Mouse (Mus musculus) CD4-positive, CD25-positive, alpha-beta regulatory T cell, adult 4 months (primary cell): ENCODE measurements at regions not wholly inside any gene's neighbourhood (a gene's known extent, or its start where the extent isn't known, plus 50 kb on each side); places are given as distances from the start of the nearest gene placed in this dataset.

Source experiments
- ATAC-seq: one replicate; pipeline ENCODE4 v1.8.0; 2017

DNA sequence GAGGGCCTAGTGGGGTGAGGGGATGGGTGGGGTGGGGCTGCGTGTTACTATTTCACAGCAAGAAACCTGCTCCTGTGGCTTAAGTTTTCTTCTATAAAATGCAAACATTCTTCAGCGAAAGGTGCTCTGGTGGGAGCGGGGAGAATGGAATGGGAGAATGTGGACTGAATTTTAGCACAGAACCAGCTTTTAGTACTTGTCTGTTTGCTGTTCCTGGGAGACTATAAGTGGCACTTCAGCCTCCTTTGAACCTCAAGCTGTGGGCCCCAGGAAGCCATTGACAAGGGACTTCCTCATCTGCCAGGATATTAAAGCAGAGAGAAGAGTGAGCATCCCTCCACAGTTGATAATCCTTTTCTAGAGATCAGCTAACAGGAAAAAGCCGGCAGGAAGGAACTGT lies 580.2 kb downstream of the Zfp706 start:
- ATAC-seq = no peak

DNA sequence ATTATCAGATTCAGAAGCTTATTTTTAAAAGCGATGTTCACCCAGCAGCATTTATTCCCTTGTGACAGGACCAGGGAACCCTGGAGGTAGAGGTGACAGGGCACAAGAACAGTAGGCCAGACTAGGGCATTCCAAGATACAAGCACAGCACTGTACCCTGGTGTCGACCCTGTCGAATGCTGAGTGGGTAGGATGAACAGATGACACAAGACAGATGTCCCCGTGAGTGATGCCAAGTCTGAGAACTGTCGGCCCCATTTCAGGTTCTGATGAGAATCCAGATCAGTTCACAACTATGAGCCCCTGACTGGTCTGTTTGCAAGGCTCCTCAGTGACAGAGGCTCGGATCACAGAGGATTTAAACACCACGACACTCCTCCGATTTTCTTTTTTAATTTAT lies 581.7 kb downstream of the Zfp706 start:
- no peak for ATAC-seq

DNA sequence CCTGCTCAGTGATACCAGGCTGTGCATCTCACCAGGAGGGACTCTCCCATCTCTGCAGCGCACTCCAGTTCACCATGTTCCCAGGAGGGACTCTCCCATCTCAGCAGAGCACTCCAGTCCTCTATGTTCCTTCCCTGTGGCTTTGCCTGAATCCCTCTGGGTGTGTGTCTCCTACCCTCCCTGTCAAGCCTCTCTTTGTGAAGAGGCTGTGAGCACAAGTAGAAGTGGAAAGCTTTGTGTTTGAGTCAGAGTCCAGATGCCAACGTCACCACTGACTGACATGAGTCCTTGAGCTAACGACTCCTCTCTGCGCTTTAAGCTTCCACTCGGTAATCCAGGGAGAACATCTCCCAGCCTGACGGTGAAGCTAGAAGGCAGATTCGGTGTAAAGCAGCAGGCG lies 583.5 kb downstream of the Zfp706 start:
- ATAC-seq = no peak

DNA sequence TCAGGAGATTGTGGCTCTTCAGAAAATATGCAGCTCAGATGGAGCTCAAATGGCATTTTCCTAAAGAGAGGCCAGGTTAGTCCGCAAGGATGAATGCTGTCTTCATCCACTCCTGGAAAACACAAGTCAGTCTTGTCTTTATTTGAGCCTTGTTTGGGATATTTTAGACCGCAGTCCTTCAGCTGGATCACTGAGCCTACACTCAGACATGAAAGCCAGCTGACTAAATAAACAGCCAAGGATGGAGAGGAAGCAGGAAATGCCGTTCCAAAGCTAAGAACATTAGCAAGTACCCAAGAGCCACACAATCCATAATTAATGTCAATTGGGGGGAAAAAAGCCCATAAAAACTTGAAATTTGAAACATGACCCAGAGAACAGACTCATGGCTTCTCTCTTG lies 584.8 kb downstream of the Zfp706 start:
- ATAC-seq = no peak

DNA sequence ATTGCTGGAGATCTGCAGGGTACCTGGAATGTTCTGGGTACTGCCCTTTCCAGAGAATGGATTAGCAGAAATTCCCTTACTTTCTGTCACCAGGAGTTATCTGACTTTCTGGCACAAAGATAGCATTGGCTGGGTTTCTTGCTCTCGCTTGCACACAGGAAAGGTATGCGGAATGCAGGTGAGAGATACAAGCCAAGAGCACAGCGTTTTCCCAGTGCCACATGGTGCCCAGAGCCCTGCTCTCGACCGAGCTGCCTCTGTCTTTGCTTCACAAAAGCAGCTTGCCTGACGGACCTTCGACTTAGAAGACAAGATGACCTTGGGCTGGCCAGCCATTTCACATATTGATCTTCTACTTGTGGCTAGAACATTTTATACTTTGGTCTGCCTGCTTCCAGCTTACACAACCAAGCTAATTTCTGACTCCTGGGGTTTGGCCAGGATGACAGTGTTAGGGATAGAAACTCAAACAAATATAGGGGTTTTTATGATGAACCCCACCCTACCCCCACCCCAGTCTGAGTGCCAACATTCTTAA lies 587.6 kb downstream of the Zfp706 start:
- ATAC-seq = no peak

DNA sequence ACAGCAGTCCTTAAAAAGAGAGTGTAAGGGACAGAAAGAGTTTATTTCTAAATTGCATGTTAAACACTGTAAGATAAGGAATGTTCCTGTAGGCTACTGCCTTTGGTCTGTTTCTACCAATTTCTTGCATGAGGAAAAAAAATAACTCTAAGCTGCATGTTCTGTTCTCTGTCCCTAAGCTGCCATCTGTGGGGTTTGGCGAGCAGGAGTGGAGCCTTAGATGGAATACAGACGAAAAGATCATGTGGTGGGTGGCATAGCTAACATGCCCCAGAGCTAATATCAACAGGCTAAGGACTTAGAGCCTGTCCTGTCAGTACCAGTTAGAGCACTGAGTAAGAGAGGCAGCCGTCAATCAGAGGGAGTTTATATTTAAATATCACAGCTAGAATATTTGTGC lies 590.1 kb downstream of the Zfp706 start:
- ATAC-seq = no peak

DNA sequence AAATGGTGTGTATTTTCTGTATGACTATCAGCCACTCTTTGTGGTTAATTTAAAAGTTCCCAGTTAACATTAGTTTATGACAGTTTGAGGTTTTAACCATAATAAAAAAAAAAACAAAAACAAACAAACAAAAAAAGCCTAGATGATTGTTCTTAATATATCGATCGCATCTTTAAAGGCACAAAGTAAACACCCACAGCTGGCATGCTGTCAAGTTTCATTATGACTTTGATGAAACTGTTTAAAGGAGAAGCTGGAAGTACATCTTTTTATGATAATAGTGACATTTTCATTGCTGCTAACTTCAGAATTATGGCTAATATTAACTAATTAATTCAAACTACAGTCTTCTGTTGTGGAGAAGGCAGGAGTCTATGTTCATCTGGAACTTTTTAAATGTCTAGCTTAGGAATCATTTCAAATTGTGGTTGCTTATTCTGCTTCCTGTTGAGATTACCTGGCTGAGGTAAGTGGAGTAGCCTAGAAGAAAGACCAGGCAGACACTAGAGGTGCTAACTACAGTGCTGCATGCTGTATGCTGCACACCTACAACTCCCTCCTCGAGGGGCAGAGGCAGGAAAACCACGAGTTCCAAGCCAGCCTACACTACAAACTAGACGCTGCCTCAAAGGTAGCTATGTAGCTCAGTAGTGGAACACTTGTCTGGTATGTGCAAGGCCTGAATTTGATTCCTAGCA lies 591.9 kb downstream of the Zfp706 start:
- ATAC-seq = peak; percentile 82

DNA sequence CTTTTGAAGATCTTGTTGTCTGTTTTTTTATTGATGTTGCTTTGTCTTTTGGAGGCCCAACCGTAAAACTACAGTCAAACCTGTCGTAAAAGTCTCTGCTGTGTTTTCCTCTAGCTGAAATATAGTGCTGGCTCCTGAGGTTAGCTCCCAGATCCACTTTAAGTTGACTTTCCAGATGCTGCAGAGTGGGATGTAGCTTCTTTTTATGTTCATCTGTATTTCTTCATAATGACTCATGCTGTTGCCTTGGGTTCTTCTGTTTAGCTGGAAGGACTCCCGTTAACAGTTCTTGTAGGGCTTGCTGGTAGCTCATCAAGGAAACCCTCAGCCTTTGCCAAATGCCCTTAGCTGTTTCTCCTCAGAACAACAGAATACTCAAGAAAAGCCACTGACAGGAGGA lies 595.6 kb downstream of the Zfp706 start:
- ATAC-seq = no peak

DNA sequence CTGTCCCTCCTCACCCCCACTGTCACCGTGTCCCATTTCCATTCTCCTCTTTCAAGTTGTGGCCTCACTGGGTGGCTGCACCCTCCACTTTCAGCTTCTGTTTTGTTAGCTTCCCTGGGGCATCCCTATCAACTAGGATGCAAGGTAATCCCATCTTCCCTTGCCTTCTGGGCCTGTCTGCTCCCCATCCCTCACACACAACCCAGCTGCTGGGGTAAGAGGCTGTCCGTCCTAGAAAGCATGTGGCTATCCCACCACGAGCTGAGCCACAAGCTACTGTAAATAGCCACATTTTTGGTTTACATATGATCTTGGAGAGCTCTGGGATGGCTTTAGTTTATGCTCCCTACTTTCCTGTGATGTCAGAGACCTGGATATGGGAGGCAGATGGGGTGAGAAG lies 602.1 kb downstream of the Zfp706 start:
- ATAC-seq = no peak

DNA sequence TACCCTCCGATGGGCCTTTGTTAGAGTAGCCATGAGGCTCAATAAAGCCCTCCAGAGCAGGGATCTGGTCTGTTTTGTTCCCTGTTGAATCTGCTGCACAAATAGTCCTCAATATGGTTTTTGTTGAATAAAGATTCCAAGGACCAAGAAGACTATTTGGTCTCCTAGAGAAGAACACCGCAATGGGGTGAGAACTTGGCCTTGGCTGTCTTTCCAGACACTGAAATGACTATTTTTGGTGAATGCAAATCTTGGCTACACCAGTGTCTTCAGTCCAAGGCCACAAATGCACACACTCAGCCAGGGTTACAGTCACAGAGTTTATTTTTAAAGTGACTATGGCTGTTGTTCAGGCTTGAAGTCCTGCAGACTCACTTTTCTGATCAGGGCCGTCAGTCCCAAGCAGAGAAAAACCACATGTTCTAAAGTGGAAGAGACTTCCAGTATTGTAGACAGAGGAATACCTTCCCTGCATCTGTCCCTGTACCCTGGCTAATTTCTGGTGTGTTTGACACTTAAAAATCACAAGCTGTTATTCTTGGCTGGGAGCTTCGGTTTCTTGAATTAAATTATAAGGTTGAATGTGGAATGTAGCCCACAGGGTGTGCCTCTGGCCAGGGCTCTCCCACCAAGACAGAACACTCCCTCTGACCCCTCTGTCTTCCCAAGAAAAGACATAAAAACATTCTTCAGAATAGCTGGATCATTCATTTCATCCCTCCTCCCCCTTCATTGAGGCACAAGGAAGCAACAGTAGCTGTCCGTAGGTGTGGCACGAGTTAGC lies 604.0 kb downstream of the Zfp706 start:
- no peak for ATAC-seq

DNA sequence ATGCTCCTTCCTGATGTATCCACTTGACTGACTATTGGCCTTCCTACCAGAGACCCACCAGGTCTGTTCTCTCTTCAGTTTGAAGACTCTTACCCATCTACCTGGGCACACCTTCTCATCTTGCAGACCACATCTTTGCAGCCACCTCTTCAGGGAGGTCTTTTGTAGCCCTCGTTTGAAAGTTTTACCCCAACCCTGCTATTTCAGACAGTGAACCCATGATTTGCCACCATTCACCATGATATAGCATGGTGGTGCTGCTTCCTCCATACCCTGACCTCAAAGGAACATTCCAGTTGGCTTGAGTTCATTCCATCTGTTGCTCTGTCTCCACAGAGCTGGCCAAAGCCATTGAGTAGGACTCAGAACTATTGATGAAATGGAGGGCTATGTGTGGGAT lies 605.5 kb downstream of the Zfp706 start:
- no peak for ATAC-seq

DNA sequence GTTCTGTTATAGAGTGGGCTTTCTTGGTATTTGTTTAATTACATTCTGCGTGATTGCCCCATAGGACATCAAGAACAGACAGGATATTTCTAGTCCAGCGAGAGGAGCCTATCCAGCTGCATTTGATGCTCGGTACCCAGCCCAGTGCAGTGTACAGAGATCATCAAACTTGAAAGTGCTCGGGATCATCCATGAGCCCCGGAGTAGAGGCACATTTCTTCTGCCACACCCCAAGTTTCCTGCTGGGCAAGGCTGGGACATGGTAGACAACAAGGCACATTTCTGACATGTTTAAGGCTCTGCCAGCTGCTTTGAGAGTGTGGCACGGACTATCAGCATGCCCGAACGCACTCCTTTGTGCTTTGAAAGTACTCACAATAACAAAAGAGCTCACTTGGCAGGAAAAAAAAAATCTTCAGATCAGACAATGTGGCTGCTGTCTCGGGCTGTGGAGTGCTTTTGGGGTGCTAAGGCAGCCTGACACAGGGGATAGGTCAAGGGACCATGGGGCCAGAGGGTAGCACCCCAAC lies 607.2 kb downstream of the Zfp706 start:
- ATAC-seq = no peak

DNA sequence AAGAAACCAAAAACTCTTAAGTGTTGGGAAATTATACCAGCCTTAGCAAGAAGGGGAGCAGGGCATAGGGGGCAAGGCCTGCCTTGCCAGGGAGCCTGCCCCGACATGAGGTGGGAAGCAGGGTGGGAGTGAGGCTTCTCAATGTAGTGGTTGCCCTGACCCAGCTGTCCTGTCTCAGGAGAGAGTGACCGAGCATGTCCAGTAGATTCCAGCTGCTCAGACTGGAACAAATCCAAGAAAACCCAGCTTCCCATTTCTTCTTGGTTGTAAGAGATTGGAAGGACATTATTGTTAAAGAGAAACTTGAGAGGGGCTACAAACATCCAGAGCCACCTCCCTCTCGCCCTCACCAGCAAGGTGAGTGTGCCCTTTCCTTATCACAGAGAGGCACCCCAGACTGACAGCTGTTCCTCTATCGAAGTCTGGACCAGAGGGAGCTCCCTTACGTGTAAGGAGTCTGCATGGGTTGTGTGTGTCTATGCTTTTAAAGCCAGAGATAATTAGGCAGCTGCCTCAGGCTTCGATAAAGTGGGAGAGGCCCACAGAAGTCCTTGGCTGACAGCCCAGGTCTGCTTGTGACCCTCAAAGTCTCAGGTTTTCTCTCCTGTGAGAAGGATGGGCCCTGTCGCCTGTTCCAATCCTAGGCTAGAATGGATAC lies 608.1 kb downstream of the Zfp706 start:
- no peak for ATAC-seq

DNA sequence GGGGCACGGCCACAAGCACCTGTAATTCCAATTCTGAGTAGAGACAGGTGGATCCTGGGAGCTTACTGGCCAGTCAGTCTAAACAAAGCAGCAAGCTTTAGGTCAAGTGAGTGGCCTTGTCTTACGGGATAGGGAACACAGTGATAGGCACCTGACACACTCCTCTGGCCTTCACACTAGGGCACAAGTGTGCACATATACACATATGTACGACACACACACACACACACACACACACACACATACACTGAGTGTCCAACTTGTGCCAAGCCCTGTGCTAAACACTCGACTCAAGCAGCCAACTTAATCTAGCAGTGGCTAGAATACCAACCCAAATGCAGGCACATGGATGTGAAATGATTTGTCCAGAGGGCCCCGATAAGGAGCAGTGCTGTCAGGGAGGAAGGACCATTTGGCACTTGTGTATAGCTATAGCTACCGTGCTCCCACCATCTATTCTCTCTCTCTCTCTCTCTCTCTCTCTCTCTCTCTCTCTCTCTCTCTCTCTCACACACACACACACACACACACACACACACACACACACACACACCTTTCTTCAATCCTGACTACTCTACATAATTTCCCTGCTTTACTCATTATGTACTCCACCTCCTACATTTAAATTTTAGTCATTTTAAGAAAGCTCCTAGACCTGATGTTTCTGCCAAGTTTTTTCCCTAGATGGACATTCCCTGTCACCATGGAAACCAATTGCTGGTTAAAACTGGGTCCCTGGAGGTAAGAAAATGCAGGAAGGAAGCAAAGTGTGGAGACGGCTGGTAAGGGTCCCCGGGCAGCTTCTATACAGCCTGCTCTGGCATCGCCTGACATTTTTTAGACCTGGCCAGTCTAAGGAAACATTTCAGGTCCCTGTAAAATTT lies 609.2 kb downstream of the Zfp706 start:
- no peak for ATAC-seq

DNA sequence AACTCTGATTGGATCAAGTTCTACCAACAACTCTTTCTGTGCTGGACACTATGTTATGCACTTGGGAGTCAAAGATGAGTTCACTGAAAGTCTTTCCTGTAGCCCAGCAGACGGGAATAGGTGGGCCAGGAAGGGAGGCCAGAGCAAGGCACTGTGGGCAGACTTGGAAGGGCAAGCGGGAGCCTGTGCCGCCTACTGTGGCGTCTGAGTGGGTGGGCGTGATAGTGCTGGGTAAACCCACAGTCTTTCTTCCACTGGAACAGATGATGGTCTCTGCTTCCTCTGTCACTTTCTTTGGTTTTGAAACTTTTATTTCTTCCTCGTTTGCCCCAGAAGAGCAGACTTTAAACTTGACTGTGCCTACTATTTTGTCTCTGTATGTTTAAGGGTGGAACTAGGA lies 610.8 kb downstream of the Zfp706 start:
- peak; percentile 14 for ATAC-seq

DNA sequence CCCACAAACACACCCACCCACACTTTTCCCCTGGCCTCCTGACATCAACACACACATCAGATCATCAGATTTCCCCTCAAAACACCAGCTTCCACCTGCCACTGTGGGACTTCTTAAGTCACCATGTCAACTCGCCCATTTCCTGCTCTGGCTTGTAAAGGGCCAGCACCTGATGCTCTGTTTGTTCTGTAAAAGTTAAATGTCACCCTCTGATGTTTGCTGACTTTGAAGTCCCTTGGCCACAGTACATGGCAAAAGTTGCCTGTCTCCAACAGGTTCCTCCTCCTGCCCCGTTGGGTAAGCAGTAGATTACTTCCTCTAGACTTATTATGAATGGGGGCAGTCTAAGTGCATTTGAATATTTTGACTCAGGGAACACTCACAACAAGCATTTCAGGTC lies 611.3 kb downstream of the Zfp706 start:
- peak; percentile 90 for ATAC-seq

DNA sequence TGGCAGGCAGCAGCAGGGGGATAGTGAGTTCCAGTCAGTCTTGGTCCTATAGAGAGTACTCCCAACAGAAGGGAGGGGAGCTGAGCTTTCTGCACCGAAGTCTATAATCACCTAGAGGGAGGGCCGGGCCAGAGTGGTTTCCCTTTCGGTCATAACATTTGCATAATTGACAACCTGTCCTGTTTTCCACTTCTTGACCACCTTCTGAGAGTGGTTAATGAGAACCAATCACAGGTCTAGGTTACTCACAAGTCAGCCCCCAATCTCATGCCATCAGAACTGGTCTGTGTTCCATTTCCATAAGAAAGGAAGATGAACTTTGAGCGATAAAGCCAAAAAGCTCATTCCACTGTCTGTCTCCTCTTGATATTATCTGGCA lies 611.9 kb downstream of the Zfp706 start:
- peak; percentile 5 for ATAC-seq

DNA sequence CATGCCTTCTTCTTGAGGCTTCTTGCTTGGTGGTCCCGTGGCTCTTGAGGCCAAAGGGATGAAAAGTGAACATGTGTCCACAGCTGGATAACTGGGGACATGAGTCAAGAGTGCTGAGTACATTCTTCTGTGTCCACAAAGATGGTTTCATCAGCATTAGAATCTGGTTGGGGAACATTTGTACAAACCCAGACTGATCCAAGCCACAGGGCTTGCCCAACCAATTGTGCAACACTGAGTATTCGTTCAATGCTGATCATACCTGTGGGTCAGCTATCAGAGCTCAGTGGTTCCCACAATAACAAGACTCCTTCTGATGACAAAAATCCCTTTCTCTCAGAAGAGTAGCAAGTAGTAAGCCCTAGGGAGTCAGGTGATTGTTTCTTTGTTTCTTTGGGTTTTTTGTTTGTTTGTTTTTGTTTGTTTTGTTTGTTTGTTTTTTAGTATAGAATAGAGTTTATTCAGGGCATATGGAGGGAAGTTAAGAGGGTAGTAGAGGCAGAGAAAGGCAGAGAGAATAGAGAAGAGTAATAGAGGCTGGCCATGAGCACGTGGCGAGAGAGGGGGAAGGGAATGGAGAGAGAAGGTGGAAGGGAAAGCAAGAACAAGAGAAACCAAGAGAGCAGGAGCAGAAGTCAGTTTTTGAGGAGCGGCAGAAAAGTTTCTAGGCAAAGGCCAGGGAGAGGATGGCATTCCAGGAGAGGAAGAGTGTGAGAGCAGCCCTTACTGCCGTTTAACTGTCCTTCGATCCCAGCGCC lies 612.5 kb downstream of the Zfp706 start:
- ATAC-seq = no peak

DNA sequence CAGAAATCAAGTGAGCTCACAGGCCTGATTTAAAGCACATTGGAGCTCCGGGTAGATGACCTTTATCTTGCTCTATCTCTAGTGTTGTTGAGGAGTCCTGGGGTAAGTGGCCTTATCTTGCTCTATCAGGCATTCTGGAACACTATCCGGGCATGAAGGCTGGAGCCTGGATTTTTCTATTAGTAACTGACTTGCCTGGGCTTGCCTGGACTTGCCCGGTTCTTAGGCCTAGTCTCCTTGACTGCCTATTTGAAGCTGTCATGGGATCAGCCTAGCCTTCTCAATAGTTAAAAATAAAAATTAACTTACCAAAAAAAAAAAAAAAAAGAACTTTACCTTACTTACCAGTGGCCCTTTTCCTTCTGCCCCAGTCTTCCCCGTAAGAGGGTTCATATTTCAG lies 617.8 kb downstream of the Zfp706 start:
- no peak for ATAC-seq

DNA sequence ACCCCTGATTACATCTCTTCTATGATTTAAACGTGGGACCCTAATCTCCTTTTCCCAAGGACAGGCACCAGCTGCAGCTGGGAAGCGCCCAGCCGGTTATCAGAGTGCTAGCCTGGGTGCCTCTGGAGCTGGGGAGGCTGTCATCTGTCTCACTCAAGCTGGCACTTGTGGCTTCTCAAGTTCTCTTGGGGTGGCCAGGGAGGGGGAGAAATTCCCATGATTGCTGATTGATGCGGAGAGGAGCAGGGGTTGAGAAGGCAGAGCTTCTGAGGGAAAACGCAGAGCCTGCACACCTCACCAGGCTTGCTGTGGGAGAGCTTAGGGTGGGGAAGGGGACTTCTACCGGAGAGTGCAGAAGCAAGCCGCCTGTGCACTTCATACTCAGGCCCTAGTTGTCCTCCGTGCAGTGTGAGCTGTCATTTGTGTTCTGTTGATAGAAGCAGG lies 626.3 kb downstream of the Zfp706 start:
- no peak for ATAC-seq

DNA sequence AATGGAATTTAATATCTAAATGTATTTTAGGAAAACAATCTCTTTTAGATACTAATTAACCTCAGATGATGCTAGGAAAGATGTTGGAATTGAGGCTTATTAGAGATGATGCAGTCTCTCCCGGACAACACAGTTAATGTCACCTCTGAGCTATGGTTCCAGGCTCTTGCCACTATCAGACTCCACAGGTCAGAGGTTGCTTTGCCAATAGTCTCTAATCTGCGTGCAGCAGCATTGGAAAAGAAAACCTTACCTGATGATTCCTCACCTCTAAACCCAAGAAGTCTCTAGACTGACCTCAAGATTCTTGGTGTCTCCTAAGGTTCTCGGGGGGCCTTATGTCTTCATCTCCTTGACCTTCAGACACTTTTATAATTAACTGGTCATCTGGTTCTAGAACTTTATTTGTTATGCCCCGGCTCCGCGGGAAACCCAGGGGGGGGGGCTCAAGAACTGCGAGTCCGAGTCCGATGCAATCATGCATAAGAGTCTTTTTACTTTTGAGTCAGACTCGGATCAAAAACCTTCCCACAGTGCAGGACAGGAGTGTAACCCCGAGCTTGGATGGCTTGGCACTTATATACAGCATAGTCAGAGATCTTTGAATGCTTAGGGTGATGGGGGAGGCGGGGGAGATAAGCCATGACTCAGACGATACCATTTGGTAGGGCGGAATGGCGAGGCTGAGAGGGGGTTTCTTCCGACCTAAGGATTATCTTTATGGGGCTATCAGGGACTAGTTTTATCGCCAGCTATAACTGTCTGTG lies 626.9 kb downstream of the Zfp706 start:
- no peak for ATAC-seq
